Mouse (Mus musculus) hindbrain, embryonic 13.5 days (tissue): ENCODE measurements around the gene Ube2k. TPM values are rescaled to one million over a fixed set of nuclear protein-coding genes. Genes with fewer than 3 reads are reported as not detected.

Experiments used
- ATAC-seq: fragments of 200-750 bp; cut with Nextera tagmentation; 2 replicates; pipeline ENCODE4 v1.8.0; 2017; ENCODE audit warnings: moderate TSS enrichment; ENCODE audit not compliant: low FRiP score
- H3K27ac ChIP-seq: fragments of 300-500 bp; sonication (generic); 2 replicates; pipeline ENCODE4 v1.5.1; 2015; ENCODE audit warnings: inconsistent platforms, mild to moderate bottlenecking, moderate library complexity
- H3K27me3 ChIP-seq: fragments of 300-500 bp; sonication (generic); 2 replicates; pipeline ENCODE4 v1.6.1; 2015; ENCODE audit warnings: mild to moderate bottlenecking, inconsistent platforms
- H3K36me3 ChIP-seq: fragments of 300-500 bp; sonication (generic); 2 replicates; pipeline ENCODE4 v1.6.1; 2015; ENCODE audit warnings: mild to moderate bottlenecking, inconsistent platforms
- H3K4me1 ChIP-seq: fragments of 300-500 bp; sonication (generic); replicated peaks from 2 replicates; pipeline ENCODE4 v1.6.1; 2015; ENCODE audit warnings: inconsistent platforms
- H3K4me2 ChIP-seq: fragments of 300-500 bp; sonication (generic); 2 replicates; pipeline ENCODE4 v1.6.1; 2015; ENCODE audit warnings: inconsistent platforms, mild to moderate bottlenecking, moderate library complexity
- H3K4me3 ChIP-seq: fragments of 300-500 bp; sonication (generic); 2 replicates; pipeline ENCODE4 v1.5.1; 2015; ENCODE audit warnings: mild to moderate bottlenecking, inconsistent platforms
- H3K9ac ChIP-seq: fragments of 300-500 bp; sonication (generic); 2 replicates; pipeline ENCODE4 v1.6.1; 2015; ENCODE audit warnings: mild to moderate bottlenecking, inconsistent platforms
- H3K9me3 ChIP-seq: fragments of 300-500 bp; sonication (generic); 2 replicates; pipeline ENCODE4 v1.6.1; 2016; ENCODE audit warnings: inconsistent platforms
- WGBS: fragments of 180-500 bp; shearing (Covaris S2); methylation state at CpG from one replicate; pipeline ENCODE4 v1.1.7; 2015; 5-methylcytosine and 5-hydroxymethylcytosine counted together
- polyA plus RNA-seq: library from polyadenylated mRNA; unstranded; fragments of >200 nt; fragmentation: Nextera tagmentation; extraction: Ambion mirVana; gene quantifications from 2 replicates; pipeline ENCODE4 v1.2.1, GENCODE M21; 2015

The Ube2k gene
- polyA plus RNA-seq, 1 experiment from 2014 or later = 215 TPM

DNA sequence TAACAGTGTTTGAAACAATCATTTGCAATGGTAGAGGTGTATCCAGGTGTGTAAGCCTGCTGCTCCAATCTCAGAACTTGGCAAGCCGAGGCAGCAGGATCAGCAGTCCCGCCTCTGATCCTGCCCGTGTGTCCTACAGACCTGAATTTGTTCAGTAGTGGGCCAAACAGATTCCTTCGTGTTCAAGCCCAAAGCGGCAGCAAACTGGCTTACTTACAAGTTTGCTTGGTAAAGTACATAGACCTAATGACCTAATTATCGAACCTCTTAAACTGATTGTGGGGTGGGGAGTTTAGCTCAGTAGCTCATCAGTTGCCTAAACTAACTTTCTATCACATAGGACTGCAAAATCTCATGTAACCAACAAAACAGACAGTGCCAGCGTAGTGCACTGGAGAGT lies 62.6 kb downstream of the Ube2k start:
- Histone ChIP-seq H3K9me3 (no peaks in the 10 kb centered on the region), H3K4me2 (no peak overlapping the region), H3K4me1 (no peaks in the 10 kb centered on the region), H3K36me3 (peaks cover 30% of the 10 kb centered on the region), H3K27me3 (no peaks in the 10 kb centered on the region), H3K4me3 (no peak overlapping the region), H3K9ac (no peak overlapping the region), H3K27ac (no peak overlapping the region)
- WGBS = 95% methylated on average over 7 of the region's 7 CpGs
- no peak for ATAC-seq

DNA sequence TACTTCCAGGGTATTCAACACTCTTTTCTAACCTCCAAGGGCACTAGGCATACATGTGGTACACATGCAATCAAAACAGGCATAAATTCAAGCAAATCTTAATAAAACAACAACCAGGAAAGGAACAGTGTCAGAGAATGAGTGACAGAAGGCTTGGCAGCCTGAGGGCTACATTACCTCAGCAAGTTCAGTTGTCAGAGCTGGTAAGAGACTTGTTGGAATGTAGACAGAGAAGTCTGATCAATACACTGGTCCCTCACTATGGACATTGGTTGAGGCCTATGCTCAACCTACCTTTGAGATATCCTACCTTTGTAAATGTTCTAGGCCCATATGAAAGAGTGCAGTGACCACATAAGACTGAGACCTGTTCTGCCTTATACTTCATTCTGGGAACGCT lies 69.8 kb downstream of the Ube2k start:
- H3K9me3 ChIP-seq = no peaks in the 10 kb centered on the region
- no peak for ATAC-seq
- H3K36me3 ChIP-seq = peaks cover 16% of the 10 kb centered on the region
- H3K27ac ChIP-seq = no peak overlapping the region
- no peaks in the 10 kb centered on the region for H3K4me1 ChIP-seq
- H3K4me3 ChIP-seq = no peak overlapping the region
- H3K4me2 ChIP-seq = no peak overlapping the region
- H3K9ac ChIP-seq = no peak overlapping the region
- H3K27me3 ChIP-seq = no peaks in the 10 kb centered on the region
- WGBS = 91% methylated on average over 1 of the region's 1 CpGs

DNA sequence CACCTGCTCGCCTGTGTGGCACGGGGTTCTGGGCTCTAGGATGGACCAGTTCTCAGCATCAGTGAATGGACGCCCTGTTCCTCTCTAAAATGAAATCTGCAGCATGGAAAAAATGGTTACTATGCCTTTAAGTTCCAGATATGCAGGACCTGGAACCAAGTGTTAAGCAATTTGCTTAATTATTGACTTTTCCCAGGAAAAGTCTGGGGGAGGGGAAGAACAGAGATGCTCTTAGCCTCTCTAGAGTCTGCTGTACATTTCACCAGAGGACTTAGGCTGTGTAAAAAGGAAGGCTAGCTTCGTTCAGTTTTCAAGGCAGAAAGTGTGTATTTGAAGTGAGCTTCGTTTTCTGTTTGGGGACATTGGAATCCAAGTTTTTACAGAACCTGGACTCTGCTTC lies 72.7 kb downstream of the Ube2k start:
- H3K9ac ChIP-seq = no peak overlapping the region
- ATAC-seq = no peak
- no peaks in the 10 kb centered on the region for H3K27me3 ChIP-seq
- no peak overlapping the region for H3K27ac ChIP-seq
- H3K4me1 ChIP-seq = no peaks in the 10 kb centered on the region
- H3K9me3 ChIP-seq = no peaks in the 10 kb centered on the region
- H3K36me3 ChIP-seq = peaks cover 16% of the 10 kb centered on the region
- H3K4me2 ChIP-seq = no peak overlapping the region
- WGBS = 90% methylated on average over 5 of the region's 5 CpGs
- H3K4me3 ChIP-seq = no peak overlapping the region

DNA sequence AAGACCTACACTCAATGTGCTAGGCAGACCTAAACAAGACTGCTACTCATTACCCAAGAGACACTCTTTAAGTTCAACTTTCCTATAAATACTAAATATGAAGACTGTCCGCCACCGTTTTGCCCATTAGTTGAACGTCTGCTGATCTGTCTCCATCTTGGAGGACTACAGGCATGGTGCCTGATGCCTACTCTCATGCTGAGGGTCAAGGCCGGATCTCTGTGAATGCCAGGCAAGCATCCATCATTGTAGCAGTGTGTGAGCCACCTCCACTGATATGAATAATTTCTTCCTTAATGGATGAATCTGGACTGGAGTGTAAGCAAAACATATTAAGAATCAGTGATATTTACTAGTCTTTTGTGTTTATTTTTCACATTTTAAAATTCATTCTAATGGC lies 73.5 kb downstream of the Ube2k start:
- Histone ChIP-seq H3K27ac (no peak overlapping the region), H3K36me3 (peaks cover 22% of the 10 kb centered on the region), H3K9me3 (no peaks in the 10 kb centered on the region), H3K4me3 (no peak overlapping the region), H3K9ac (no peak overlapping the region), H3K4me2 (no peak overlapping the region), H3K4me1 (no peaks in the 10 kb centered on the region), H3K27me3 (no peaks in the 10 kb centered on the region)
- no peak for ATAC-seq
- 86% methylated on average over 4 of the region's 4 CpGs for WGBS

- peaks cover 36% of the 10 kb centered on the region for H3K36me3 ChIP-seq
- no peak for ATAC-seq
Observed at GRCm38 (mm10) chr5:65613152-65613924, 76.3 kb downstream of the Ube2k start.

GRCm38 (mm10) chr5:65624340-65624739 lies 87.3 kb downstream of the Ube2k start:
- Histone ChIP-seq H3K4me1 (no peaks in the 10 kb centered on the region), H3K4me2 (no peak overlapping the region)

More at GRCm38 (mm10) chr5:65613152-65613924, 76.3 kb downstream of the Ube2k start:
- no peaks in the 10 kb centered on the region for H3K9me3 ChIP-seq
- no peaks in the 10 kb centered on the region for H3K27me3 ChIP-seq
- H3K4me3 ChIP-seq = no peak overlapping the region
- no peak overlapping the region for H3K4me2 ChIP-seq
- H3K4me1 ChIP-seq = no peaks in the 10 kb centered on the region
- 90% methylated on average over 9 of the region's 9 CpGs for WGBS
- H3K9ac ChIP-seq = no peak overlapping the region
- no peak overlapping the region for H3K27ac ChIP-seq

GRCm38 (mm10) chr5:65638896-65639295 lies 101.9 kb downstream of the Ube2k start:
- H3K4me1 ChIP-seq = no peaks in the 10 kb centered on the region
- no peaks in the 10 kb centered on the region for H3K27me3 ChIP-seq
- 97% methylated on average over 1 of the region's 1 CpGs for WGBS
- H3K27ac ChIP-seq = no peak overlapping the region
- no peak overlapping the region for H3K4me3 ChIP-seq
- H3K9ac ChIP-seq = no peak overlapping the region
- H3K36me3 ChIP-seq = peaks cover 62% of the 10 kb centered on the region
- no peaks in the 10 kb centered on the region for H3K9me3 ChIP-seq
- ATAC-seq = no peak
- no peak overlapping the region for H3K4me2 ChIP-seq

More at GRCm38 (mm10) chr5:65624340-65624739, 87.3 kb downstream of the Ube2k start:
- no peaks in the 10 kb centered on the region for H3K27me3 ChIP-seq
- H3K36me3 ChIP-seq = peaks cover 51% of the 10 kb centered on the region
- H3K9me3 ChIP-seq = no peaks in the 10 kb centered on the region
- H3K27ac ChIP-seq = no peak overlapping the region
- no peak overlapping the region for H3K4me3 ChIP-seq
- ATAC-seq = no peak
- H3K9ac ChIP-seq = no peak overlapping the region

Other genes starting within 250 kb of the Ube2k start
- gene Rfc1, start 201.6 kb upstream of the Ube2k start, polyA plus RNA-seq = 39.2 and 40.6 TPM in 2 replicates
- gene Klb, start 188.9 kb upstream of the Ube2k start, polyA plus RNA-seq = 0.09 TPM in 1 of 2 replicates, not detected in the other
- gene Rpl9, start 145.8 kb upstream of the Ube2k start, polyA plus RNA-seq = 660 and 683 TPM in 2 replicates
- 60.9 and 61.6 TPM in 2 replicates for gene Lias, start 145.7 kb upstream of the Ube2k start, polyA plus RNA-seq
- gene Ugdh, start 101.3 kb upstream of the Ube2k start, polyA plus RNA-seq = 48.3 and 51.1 TPM in 2 replicates
- gene Gm43552, start 44.4 kb upstream of the Ube2k start, polyA plus RNA-seq = 2.7 TPM in 1 of 2 replicates, not detected in the other
- 189 and 195 TPM in 2 replicates for gene Smim14, start within 50 bp of the Ube2k start, polyA plus RNA-seq
- 54.2 and 57.8 TPM in 2 replicates for gene Pds5a, start 161.0 kb downstream of the Ube2k start, polyA plus RNA-seq
- 19.2 and 19.4 TPM in 2 replicates for gene N4bp2, start 226.3 kb downstream of the Ube2k start, polyA plus RNA-seq